Mouse (Mus musculus): Measurements from ENCODE around the gene Flywch2.

GRCm38 (mm10) chr17:23785561-23786471 lies at the start of gene Flywch2:
- TF ChIP-seq GATA1 (IDR thresholded peaks at IDR 0.05; ENCODE audit: low read length) (no peak), TAL1 (IDR thresholded peaks at IDR 0.05; ENCODE audit: low read length) (no peak)
